Mouse (Mus musculus) c-Kit-negative CD71-positive TER-119-positive erythroid progenitor cells, embryonic 14.5 days (primary cell): ENCODE results near the gene Lce1h.

Experiments used
- DNase-seq: peaks from one replicate; pipeline ENCODE4 v3.0.0-alpha.2; 2013; ENCODE audit warnings: low read depth, low spot score

Lce1h gene

DNA sequence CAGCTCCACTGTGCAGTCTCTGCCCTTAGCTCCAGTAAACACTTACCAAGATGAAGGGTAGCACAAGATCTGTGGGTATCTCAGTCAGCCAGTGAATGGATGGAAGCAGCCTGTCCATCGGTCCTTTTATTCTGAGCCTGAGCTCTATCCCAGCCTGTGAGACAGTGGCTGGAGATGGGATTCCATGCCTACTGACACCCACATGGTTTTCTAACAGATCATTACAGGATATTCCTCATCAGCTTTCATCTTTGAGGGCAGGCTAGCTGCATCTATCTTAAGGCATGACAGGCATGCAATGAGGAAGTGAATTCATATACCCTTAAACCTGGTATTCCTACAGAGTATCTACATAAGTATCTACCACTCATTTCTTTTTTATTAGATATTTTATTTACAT, at the start of gene Lce1h:
Gene Lce1h (minus strand): TSS at position 101 of the 400 bp plus-strand sequence.
- no peak for DNase-seq

DNA sequence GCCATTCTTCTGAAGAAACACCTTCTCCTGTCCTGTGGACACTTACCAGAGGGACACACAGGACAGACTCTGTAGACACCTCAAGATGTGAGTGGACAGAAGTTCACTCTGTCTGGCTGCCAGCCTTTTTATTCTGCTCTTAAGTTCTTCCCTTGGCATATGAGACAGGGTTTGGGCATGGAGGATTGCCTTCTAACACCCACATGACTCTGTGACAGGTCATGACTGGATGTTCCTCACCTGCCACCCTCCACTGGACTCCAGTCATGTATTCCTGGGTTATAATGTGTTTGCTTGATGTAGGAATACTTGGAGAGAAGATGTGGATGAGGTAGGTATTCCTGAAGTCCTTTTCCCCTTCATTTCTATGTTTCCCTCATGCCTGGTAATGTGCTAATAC, 42.9 kb upstream of the Lce1h start, which contains the start of gene Lce1k:
Gene Lce1k (minus strand): TSS at position 101 of the 400 bp plus-strand sequence.
- no peak for DNase-seq

DNA sequence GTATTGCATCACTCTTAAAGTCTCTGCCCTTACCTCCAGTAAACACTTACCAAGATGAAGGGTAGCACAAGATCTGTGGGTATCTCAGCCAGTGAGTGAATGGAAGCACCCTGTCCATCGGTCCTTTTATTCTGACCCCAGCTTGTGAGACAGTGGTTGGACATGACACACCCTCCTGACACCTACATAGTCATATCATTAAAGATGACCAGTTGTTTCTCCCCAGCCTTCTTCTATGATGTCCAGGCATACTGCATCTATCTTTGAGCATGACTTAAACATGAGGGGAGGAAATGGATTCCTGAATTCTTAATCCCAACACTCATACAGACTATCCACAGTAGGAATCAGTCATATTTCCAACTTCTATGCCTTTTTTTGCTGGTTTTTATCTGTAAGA, 25.5 kb upstream of the Lce1h start, which contains the start of gene Lce1j:
Gene Lce1j (minus strand): TSS at position 101 of the 400 bp plus-strand sequence.
- DNase-seq = no peak

DNA sequence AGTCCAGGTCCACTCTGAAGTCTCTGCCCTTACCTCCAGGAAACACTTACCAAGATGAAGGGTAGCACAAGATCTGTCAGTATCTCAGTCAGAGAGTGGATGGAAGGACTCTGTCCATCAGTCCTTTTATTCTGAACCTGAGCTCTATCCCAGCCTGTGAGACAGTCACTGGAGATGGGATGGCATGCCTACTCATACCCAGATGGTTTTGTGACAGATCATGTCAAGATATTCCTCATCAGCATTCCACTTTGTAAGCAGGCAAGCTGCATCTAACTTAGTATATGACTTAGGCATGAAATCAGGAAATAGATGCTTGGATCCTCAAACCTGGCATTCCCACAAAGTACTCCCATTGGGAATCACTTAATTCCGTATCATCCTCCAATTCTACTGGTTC, 13.9 kb upstream of the Lce1h start, which contains the start of gene Lce1i:
Gene Lce1i (minus strand): TSS at position 101 of the 400 bp plus-strand sequence.
- no peak for DNase-seq

DNA sequence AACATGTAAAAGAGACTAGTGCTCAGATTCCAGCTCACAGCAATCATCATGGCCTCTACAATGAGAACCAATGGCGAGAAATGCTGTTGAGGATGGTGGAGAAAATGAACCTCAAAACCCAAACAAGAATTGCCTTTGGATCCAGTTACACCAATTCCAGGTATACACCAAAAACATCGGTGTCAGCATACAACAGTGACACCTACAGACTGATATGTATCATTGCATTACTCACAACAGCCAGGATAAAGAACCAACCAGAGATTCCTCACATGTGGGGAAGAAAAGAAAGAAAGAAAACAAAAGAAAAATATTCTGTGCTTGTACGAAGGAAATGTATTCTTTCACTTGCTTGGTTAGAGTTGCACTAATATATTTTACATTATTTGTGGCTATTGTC, 6.7 kb upstream of the Lce1h start:
- DNase-seq = no peak

DNA sequence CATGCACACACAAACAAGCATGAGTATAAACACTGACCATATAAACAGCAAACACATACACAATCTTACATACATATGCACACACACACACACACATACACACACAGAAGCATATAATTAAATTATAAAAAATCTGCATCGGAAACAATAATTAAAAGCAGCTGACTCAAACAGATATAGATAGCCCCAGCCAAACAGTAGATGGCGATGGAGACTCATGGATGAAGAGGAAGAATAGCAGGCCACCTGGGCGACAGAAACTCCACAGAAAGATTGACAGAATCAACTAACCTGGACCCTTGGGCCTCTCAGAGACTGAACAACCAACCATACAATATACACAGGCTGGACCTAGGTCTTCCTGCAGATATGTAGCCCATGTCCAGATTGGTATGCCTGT, 11.7 kb downstream of the Lce1h start:
- no peak for DNase-seq

DNA sequence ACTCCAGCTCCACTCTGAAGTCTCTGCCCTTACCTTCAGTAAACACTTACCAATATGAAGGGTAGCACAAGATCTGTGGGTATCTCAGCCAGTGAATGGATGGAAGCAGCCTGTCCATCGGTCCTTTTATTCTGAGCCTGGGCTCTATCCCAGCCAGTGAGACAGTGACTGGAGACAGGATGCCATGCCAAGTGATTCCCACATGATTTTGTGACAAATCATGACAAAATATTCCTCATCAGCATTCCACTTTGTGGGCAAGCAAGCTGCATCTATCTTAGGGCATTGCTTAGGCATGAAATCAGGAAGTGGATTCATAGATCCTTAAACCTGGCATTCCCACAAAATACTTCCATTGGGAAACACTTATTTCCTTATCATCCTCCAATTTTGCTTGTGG, 12.6 kb downstream of the Lce1h start, which contains the start of gene Lce1g:
Gene Lce1g (minus strand): TSS at position 101 of the 400 bp plus-strand sequence.
- no peak for DNase-seq

DNA sequence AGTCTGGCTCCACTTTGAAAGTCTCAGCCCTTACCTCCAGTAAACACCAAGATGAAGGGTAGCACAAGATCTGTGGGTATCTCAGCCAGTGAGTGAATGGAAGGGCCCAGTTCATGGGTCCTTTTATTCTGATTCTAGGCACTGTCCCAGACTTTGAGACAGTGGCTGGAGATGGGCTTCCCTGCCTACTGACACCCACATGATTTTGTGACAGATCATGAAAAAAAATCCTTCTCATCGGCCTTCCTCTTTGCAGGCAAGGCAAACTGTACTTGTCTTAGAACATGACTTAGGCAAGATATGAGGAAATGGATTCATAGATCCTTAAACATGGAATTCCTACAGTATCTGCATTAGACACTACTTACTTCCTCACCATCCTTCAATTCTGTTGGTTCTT, 25.9 kb downstream of the Lce1h start, which contains the start of gene Gm38119:
Gene Gm38119 (minus strand): TSS at position 101 of the 400 bp plus-strand sequence.
- DNase-seq = no peak

DNA sequence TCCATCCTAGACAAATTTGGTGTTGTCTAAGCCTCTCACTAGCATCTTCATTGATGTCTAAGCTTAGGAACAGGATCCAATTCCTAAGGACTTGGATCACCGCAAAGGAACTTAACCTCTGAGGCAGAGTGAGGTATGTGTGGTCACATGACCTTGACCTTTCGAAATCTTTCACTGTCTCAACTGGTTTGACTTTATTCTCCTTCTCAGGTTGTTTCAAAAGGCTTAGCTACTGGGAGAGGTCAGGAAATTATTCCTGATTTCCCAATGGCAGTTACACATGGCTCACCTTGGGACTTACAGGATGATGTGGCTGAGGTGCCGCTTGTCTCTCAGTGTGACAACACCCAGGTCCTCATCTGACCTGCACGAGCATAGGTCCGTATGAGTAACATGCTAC, 42.2 kb downstream of the Lce1h start:
- DNase-seq = no peak

DNA sequence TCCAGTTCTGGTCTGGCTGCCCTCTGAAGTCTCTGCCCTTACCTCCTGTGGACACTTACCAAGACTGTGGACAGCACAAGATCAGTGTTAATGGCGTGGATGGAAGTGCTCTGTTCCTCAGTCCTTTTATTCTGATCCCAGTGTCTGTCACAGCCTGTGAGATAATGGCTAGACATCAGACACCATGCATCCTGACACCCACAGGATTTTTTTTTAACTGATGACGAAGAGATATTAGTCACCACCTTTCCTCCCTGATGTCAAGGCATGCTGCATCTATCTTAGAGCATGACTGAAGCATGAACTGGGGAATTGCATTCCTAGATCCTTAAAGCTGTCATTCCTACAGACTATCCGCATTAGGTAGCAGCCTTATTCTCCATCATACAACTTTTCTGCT, 44.6 kb downstream of the Lce1h start, which contains the start of gene Lce1f:
Gene Lce1f (minus strand): TSS at position 101 of the 400 bp plus-strand sequence.
- no peak for DNase-seq

DNA sequence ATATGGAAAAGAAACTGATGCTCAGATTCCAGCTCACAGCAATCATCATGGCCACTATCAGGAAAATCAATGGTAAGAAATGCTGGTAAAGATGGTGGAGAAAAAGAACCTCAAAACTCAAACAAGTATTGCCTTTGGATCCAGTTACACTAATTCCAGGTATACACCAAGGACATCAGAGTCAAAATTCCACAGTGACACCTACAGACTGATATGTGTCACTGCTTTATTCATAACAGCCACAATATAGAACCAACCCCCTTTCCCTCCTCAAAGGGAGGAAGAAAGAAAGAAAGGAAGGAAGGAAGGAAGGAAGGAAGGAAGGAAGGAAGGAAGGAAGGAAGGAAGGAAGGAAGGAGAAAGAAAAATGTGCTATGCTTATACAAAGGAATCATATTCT, 49.7 kb downstream of the Lce1h start:
- DNase-seq = no peak
